ENCODE assay signal across 8 mouse cellular contexts in genomic region chr2:26963923-26964723, GRCm38 (mm10). TPM values are rescaled to one million over a fixed set of nuclear protein-coding genes. Genes with fewer than 3 reads are reported as not detected.
A peak's percentile ranks its signal among the peaks of the same experiment; 100 is the strongest.
DNase-seq lines count a peak whose midpoint lies in the region; ATAC-seq lines count a peak whose summit lies in the region.

TSS of gene Rexo4 (minus strand) at chr2:26964386.

- H3K4me1 ChIP-seq in hindbrain, embryonic 13.5 days (replicated peaks), result peaks cover 36% of the 10 kb centered on the region

- peak; percentile 98 for ATAC-seq in hindbrain, embryonic 13.5 days (ENCODE audit: low FRiP score)

- under 1% methylated on average over 50 of the region's 50 CpGs for WGBS in hindbrain, embryonic 13.5 days

- DNase-seq in NIH3T3 (ENCODE audit: low read depth), result peak; percentile 98
- peak; percentile 96 to 97 for DNase-seq in cerebellum, postnatal 10 days
- DNase-seq in frontal cortex, postnatal 14 days (ENCODE audit: low spot score in 2 of 2), result peak; percentile 93 to 94
- peak; percentile 94 to 95 for DNase-seq in layer of hippocampus, postnatal 25 days (ENCODE audit: extremely low spot score in 1 of 2, low spot score in 1 of 2)
- peak; percentile 90 for DNase-seq in lung, postnatal 25 days (ENCODE audit: low spot score)
- DNase-seq in retina, embryonic 14.5 days (ENCODE audit: low spot score), result peak; percentile 96
- DNase-seq in thymus, postnatal 4 days, result peak; percentile 96

- peak within 1 kb of the TSS; percentile 58 for H3K4me3 ChIP-seq in hindbrain, embryonic 13.5 days

- H3K9me3 ChIP-seq in hindbrain, embryonic 13.5 days, result no peaks in the 10 kb centered on the region

- H3K27ac ChIP-seq in hindbrain, embryonic 13.5 days, result peak within 1 kb of the TSS; percentile 98

- H3K36me3 ChIP-seq in hindbrain, embryonic 13.5 days, result peaks cover 24% of the 10 kb centered on the region

- no peaks in the 10 kb centered on the region for H3K27me3 ChIP-seq in hindbrain, embryonic 13.5 days

- peak within 1 kb of the TSS; percentile 80 for H3K9ac ChIP-seq in hindbrain, embryonic 13.5 days

- peak within 1 kb of the TSS; percentile 94 for H3K4me2 ChIP-seq in hindbrain, embryonic 13.5 days

RNA-seq across cellular contexts. Expression of gene Rexo4, which starts in this region (rescaled TPM):
- polyA plus RNA-seq in hindbrain, embryonic 13.5 days (2015; fragmentation: Nextera tagmentation; extraction: Ambion mirVana), result 33.0 and 35.9 TPM in 2 replicates
- 10 to 100 TPM; 58.4 to 60.4 TPM for total RNA-seq in layer of hippocampus, postnatal 25 days (2021)

Comparison
In these comparisons a context has a peak if more than half of its experiments do, and no peak if none do; other contexts are left out.
1. Peak in every context shown above with its lines: DNase-seq, ATAC-seq, H3K4me3 ChIP-seq and H3K27ac ChIP-seq.